Mouse (Mus musculus) regulatory T cell (primary cell): ENCODE results near the gene Prim1.
"Not testable (repeated sequence)": the region's sequence is repeated elsewhere in the genome, so short reads cannot be mapped to it uniquely, and the experiment has no call there.

Experiments used
- in situ Hi-C: fragments of 300-600 bp; cut with MboI, MseI; formaldehyde crosslinking; loops from one replicate; pipeline ENCODE4 v1.15.1; 2025; ENCODE audit warnings: high pct_unique_total_duplicates

Gene Prim1

GRCm38 (mm10) chr10:128037921-128038320 lies 23.0 kb downstream of the Prim1 start:
- in situ Hi-C loops: no loop called here

- in situ Hi-C loops: no loop called here
These were observed 24.2 kb downstream of the Prim1 start for GRCm38 (mm10) chr10:128039167-128039566.

GRCm38 (mm10) chr10:128039858-128040257 lies 24.9 kb downstream of the Prim1 start:
- in situ Hi-C loops: no loop called here

- in situ Hi-C loops: no loop called here
These were observed 25.3 kb downstream of the Prim1 start for GRCm38 (mm10) chr10:128040293-128040692.

GRCm38 (mm10) chr10:128041636-128042035 lies 26.7 kb downstream of the Prim1 start:
- in situ Hi-C loops: no loop called here

- in situ Hi-C loops: no loop called here
These were observed 27.5 kb downstream of the Prim1 start for GRCm38 (mm10) chr10:128042466-128042865.

GRCm38 (mm10) chr10:128043041-128043835 lies 28.3 kb downstream of the Prim1 start:
- in situ Hi-C loops: no loop called here

GRCm38 (mm10) chr10:128048157-128048556 lies 33.2 kb downstream of the Prim1 start:
- in situ Hi-C loops: no loop called here

GRCm38 (mm10) chr10:128049741-128050140 lies 34.8 kb downstream of the Prim1 start:
- in situ Hi-C loops: no loop called here

- in situ Hi-C loops: no loop called here
These were observed 35.4 kb downstream of the Prim1 start for GRCm38 (mm10) chr10:128050355-128050754.

- in situ Hi-C loops: no loop called here
These were observed 36.6 kb downstream of the Prim1 start for GRCm38 (mm10) chr10:128051589-128051988.

GRCm38 (mm10) chr10:128052136-128052535 lies 37.2 kb downstream of the Prim1 start:
- in situ Hi-C loops: not testable (repeated sequence)

- in situ Hi-C loops: no loop called here
These were observed 38.0 kb downstream of the Prim1 start for GRCm38 (mm10) chr10:128053001-128053400.

GRCm38 (mm10) chr10:128058184-128058583 lies 43.2 kb downstream of the Prim1 start:
- in situ Hi-C loops: loop anchor here (5.0 kb wide), 1 partner anchor 981 kb away; the partner anchor contains the start of gene Agap2

GRCm38 (mm10) chr10:128058601-128059151 lies 43.7 kb downstream of the Prim1 start, which contains the start of gene Ptges3:
Ptges3 (plus strand) TSS chr10:128058954.
- in situ Hi-C loops: loop anchor here (5.0 kb wide), 1 partner anchor 981 kb away; the partner anchor contains the start of gene Agap2

GRCm38 (mm10) chr10:128059207-128059981 lies 44.4 kb downstream of the Prim1 start:
- in situ Hi-C loops: loop anchor here (5.0 kb wide), 1 partner anchor 982 kb away; the partner anchor contains the start of gene Agap2

GRCm38 (mm10) chr10:128061109-128061508 lies 46.1 kb downstream of the Prim1 start:
- in situ Hi-C loops: no loop called here

GRCm38 (mm10) chr10:128062221-128062989 lies 47.4 kb downstream of the Prim1 start:
- in situ Hi-C loops: no loop called here

GRCm38 (mm10) chr10:128066072-128066471 lies 51.1 kb downstream of the Prim1 start:
- in situ Hi-C loops: no loop called here

GRCm38 (mm10) chr10:128069201-128069600 lies 54.2 kb downstream of the Prim1 start:
- in situ Hi-C loops: no loop called here

- in situ Hi-C loops: not testable (repeated sequence)
These were observed 55.5 kb downstream of the Prim1 start for GRCm38 (mm10) chr10:128070432-128070831.
